11 mouse cellular contexts compared by ENCODE assay signal in genomic region chr6:115962439-115963085, GRCm38 (mm10). TPM values are rescaled to one million over a fixed set of nuclear protein-coding genes. Genes with fewer than 3 reads are reported as not detected.
DNase-seq lines count a peak whose midpoint lies in the region; ATAC-seq and TF ChIP-seq lines count a peak whose summit lies in the region.
"Had no signal": no experiment of that assay in that cellular context is flagged by ENCODE, and none has a peak within 500 bp of the region (broad histone marks: within the 10 kb centered on the region; RNA-seq: fewer than 3 reads in every experiment).

No protein-coding gene starts in this region.

- H3K9me3 ChIP-seq in lung, embryonic 14.5 days (ENCODE audit: low read depth, low read length) = no peaks in the 10 kb centered on the region
- H3K9me3 ChIP-seq: G1E had no signal

- no peak overlapping the region for H3K4me2 ChIP-seq in lung, embryonic 14.5 days

- H3K4me3 ChIP-seq in lung, embryonic 14.5 days (ENCODE audit: low read depth, low read length) = no peak overlapping the region
- no peak overlapping the region for H3K4me3 ChIP-seq in cortical plate, adult 2 months (ENCODE audit: insufficient read depth, low read length)

- peaks cover 93% of the 10 kb centered on the region for H3K36me3 ChIP-seq in lung, embryonic 14.5 days (ENCODE audit: insufficient read depth)
- H3K36me3 ChIP-seq: G1E had no signal

- H3K27ac ChIP-seq in lung, embryonic 14.5 days (ENCODE audit: low read depth) = no peak overlapping the region
- H3K27ac ChIP-seq in cortical plate, adult 2 months (ENCODE audit: insufficient read depth, low read length) = no peak overlapping the region

- TF ChIP-seq POLR2A in cortical plate, adult 2 months (IDR thresholded peaks at IDR 0.05; ENCODE audit: extremely low read depth, insufficient read depth, low read length) = no peak

- no peak for ATAC-seq in lung, embryonic 14.5 days (ENCODE audit: insufficient read depth)

- TF ChIP-seq CTCF in lung, embryonic 14.5 days (IDR thresholded peaks at IDR 0.05; ENCODE audit: low read depth) = peak; percentile 69
- TF ChIP-seq CTCF in cortical plate, adult 2 months (IDR thresholded peaks at IDR 0.05; ENCODE audit: extremely low read depth, insufficient read depth, low read length) = peak; percentile 8; the same call in 1 of the 2 replicates

- H3K27me3 ChIP-seq in lung, embryonic 14.5 days (ENCODE audit: insufficient read depth, low read length) = no peaks in the 10 kb centered on the region

- H3K4me1 ChIP-seq in lung, embryonic 14.5 days (ENCODE audit: insufficient read depth) = peaks cover 22% of the 10 kb centered on the region
- H3K4me1 ChIP-seq in cortical plate, adult 2 months (ENCODE audit: control insufficient read depth, insufficient read depth, low read length) = no peaks in the 10 kb centered on the region

- 55% methylated on average over 23 of the region's 23 CpGs for WGBS in lung, embryonic 14.5 days

- H3K9ac ChIP-seq in lung, embryonic 14.5 days = no peak overlapping the region

- DNase-seq in heart, adult 11 months = peak; percentile 96
- DNase-seq in heart, adult 9 months (ENCODE audit: low spot score in 2 of 2) = no peak
- no peak for DNase-seq in lung, embryonic 14.5 days
- DNase-seq in lung, adult 18-20 months = no peak
- peak; percentile 63 for DNase-seq in mesoderm, embryonic 11.5 days (ENCODE audit: low read depth, low spot score)
- DNase-seq in natural killer cell, adult 2 months (ENCODE audit: low spot score in 2 of 2) = no peak
- DNase-seq in left cerebral cortex, adult 8-10 months (ENCODE audit: low spot score in 2 of 2) = no peak
- DNase-seq: kidney, postnatal 25 days; lung, postnatal 4 days had no signal

RNA-seq across cellular contexts. Expression of gene H1foo, which starts 17.8 kb away (rescaled TPM):
- not detected in 2 replicates for polyA plus RNA-seq in lung, embryonic 14.5 days (2014; fragmentation: Nextera tagmentation; extraction: Ambion mirVana)
- not detected in 2 replicates for polyA plus RNA-seq in cortical plate, adult 2 months (2012; rRNA removed)
- total RNA-seq in left cerebral cortex, adult 8-10 months (2022) = not detected
- total RNA-seq: G1E had no signal
- polyA plus RNA-seq: G1E had no signal

RNA-seq across cellular contexts. Expression of gene Rho, which starts 31.0 kb away (rescaled TPM):
- polyA plus RNA-seq in lung, embryonic 14.5 days (2014; fragmentation: Nextera tagmentation; extraction: Ambion mirVana) = 0.09 and 0.18 TPM in 2 replicates
- polyA plus RNA-seq in cortical plate, adult 2 months (2012; rRNA removed) = 0.84 and 0.91 TPM in 2 replicates
- under 1 TPM; 0.07 to 0.59 (median 0.24) TPM for total RNA-seq in left cerebral cortex, adult 8-10 months (2022)
- polyA plus RNA-seq: G1E had no signal

RNA-seq across cellular contexts. Expression of gene Plxnd1, which starts 32.2 kb away (rescaled TPM):
- 81.9 and 84.2 TPM in 2 replicates for polyA plus RNA-seq in lung, embryonic 14.5 days (2014; fragmentation: Nextera tagmentation; extraction: Ambion mirVana)
- 103 and 115 TPM in 2 replicates for polyA plus RNA-seq in cortical plate, adult 2 months (2012; rRNA removed)
- total RNA-seq in left cerebral cortex, adult 8-10 months (2022) = 100 to 1,000 TPM in 1 of 4 experiments, 10 to 100 TPM in 3; 91.7 to 106 (median 98.0) TPM

Comparison
In these comparisons a context has a peak if more than half of its experiments do, and no peak if none do; other contexts are left out.
1. DNase-seq: peak in heart, adult 11 months (single experiment) and mesoderm, embryonic 11.5 days (single experiment); none in heart, adult 9 months (0 of 2), lung, embryonic 14.5 days (single experiment), lung, adult 18-20 months (0 of 2), natural killer cell, adult 2 months (0 of 2) and left cerebral cortex, adult 8-10 months (0 of 2).